Mouse (Mus musculus) liver, adult 2 months (tissue): ENCODE data around the gene Tmem45b. TPM values are rescaled to one million over a fixed set of nuclear protein-coding genes. Genes with fewer than 3 reads are reported as not detected.

ENCODE experiments used
- DNase-seq: peaks from one replicate; pipeline ENCODE4 v3.0.0-alpha.2; 2011; ENCODE audit warnings: low read depth, low spot score; ENCODE audit errors: extremely low read depth
- H3K27ac ChIP-seq: fragments of 200-500 bp; replicated peaks from 2 replicates; pipeline ENCODE4 v1.5.1; 2012; ENCODE audit warnings: low read depth, mild to moderate bottlenecking, control low read depth, inconsistent platforms, low read length; ENCODE audit not compliant: insufficient read depth
- H3K27me3 ChIP-seq: fragments of 200-500 bp; 2 replicates; pipeline ENCODE4 v1.6.1; 2012; ENCODE audit warnings: mild to moderate bottlenecking, moderate library complexity, low read length, inconsistent platforms; ENCODE audit not compliant: control insufficient read depth, insufficient read depth
- H3K36me3 ChIP-seq: fragments of 200-500 bp; 2 replicates; pipeline ENCODE4 v1.6.1; 2012; ENCODE audit warnings: low read length, inconsistent platforms; ENCODE audit not compliant: control insufficient read depth, insufficient read depth
- H3K4me1 ChIP-seq: fragments of 200-500 bp; 2 replicates; pipeline ENCODE4 v1.6.1; 2011; ENCODE audit warnings: low read length; ENCODE audit not compliant: control insufficient read depth, insufficient read depth
- H3K4me3 ChIP-seq: fragments of 200-500 bp; 2 replicates; pipeline ENCODE4 v1.5.1; 2011; ENCODE audit warnings: low read depth, mild to moderate bottlenecking, control low read depth, low read length, moderate library complexity; ENCODE audit not compliant: insufficient read depth
- H3K79me2 ChIP-seq: fragments of 200-500 bp; 2 replicates; pipeline ENCODE4 v1.6.1; 2012; ENCODE audit warnings: inconsistent platforms, mild to moderate bottlenecking, low read length, moderate library complexity; ENCODE audit not compliant: control insufficient read depth, insufficient read depth
- H3K9ac ChIP-seq: fragments of 200-500 bp; 2 replicates; pipeline ENCODE4 v1.6.1; 2012; ENCODE audit warnings: low read depth, mild to moderate bottlenecking, control low read depth, inconsistent platforms, low read length
- CTCF ChIP-seq: fragments of 200-500 bp; IDR thresholded peaks from 2 replicates; pipeline ENCODE4 v1.5.1; 2011; ENCODE audit warnings: low read depth, low read length, control low read depth
- POLR2A ChIP-seq: fragments of 200-500 bp; IDR thresholded peaks from 2 replicates; pipeline ENCODE4 v1.6.1; 2011; ENCODE audit warnings: low read length, control low read depth; ENCODE audit not compliant: insufficient read depth; ENCODE audit errors: extremely low read depth
- WGBS: fragments of 180-500 bp; shearing (Covaris S2); methylation state at CpG from one replicate; pipeline ENCODE4 v1.1.7; 2018; 5-methylcytosine and 5-hydroxymethylcytosine counted together
- polyA plus RNA-seq: library from polyadenylated mRNA; depleted of rRNA; stranded (reverse); fragments of >200 nt; gene quantifications from 2 replicates; pipeline ENCODE4 v1.2.3, GENCODE M21; 2012; rRNA removed
- total RNA-seq: library from RNA; depleted of rRNA; stranded (reverse); fragments of >200 nt; gene quantifications from 2 replicates; pipeline ENCODE4 v1.2.3, GENCODE M21; 2014; rRNA removed

Tmem45b gene
- total and polyA plus RNA-seq, 2 experiments = 0.37 to 0.55 TPM

DNA sequence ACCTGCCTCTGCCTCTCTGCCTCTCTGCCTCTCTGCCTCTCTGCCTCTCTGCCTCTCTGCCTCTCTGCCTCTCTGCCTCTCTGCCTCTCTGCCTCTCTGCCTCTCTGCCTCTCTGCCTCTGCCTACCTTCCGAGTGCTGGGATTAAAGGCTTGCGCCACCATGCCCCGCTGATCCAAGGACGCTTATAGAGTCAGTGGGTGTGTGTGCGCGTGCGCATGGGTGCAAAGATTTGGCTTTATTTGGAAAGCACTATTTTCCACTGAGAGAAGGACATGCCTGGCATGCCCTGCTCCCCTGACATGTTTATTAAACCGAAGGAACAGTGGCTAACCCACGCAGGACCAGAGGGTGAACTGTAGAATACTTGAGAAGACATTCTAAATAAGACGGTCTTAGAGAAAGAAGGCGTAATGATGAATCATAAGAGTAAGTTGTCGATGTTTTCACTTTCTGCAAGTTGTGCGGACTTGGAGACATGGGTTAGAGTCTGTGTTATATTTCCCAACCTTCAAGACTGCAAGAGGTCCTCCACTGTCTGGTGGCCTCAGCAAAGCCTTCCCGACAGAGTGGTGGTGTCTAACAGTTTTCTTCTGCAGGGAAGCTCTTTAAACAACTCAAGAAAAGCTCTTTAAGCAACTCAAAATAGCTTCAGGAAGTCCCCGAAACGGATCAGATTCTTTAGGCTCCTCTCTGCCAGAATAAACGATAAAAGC is 79.3 kb downstream of the Tmem45b start:
- no peak overlapping the region for H3K9ac ChIP-seq
- H3K36me3 ChIP-seq = peaks cover 2% of the 10 kb centered on the region
- H3K27me3 ChIP-seq = no peaks in the 10 kb centered on the region
- no peak for DNase-seq
- H3K79me2 ChIP-seq = peaks cover 9% of the 10 kb centered on the region
- no peak overlapping the region for H3K27ac ChIP-seq
- H3K4me3 ChIP-seq = no peak overlapping the region
- H3K4me1 ChIP-seq = peaks cover 9% of the 10 kb centered on the region
- TF ChIP-seq CTCF (no peak), POLR2A (no peak)
- WGBS = 82% methylated on average over 17 of the region's 17 CpGs

DNA sequence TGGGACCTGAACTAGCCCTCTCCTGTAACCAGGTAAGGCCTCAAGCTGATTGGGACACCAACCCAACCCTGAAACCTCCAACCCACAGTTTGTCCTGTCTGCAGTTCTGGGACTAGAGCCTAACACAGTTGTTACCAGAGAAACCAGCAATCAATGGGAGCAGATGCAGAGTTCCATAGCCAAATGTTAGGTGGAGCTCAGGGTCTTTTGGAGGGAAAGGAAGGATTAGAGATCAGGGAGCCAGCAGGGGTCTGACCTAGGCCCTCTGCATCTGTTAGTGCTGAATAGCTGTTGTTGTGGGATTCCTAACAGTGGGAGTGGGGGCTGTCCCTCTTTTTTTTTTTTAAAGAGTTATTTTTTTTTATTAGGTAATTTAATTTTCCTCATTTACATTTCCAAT is 87.6 kb downstream of the Tmem45b start:
- peaks cover 2% of the 10 kb centered on the region for H3K36me3 ChIP-seq
- TF ChIP-seq CTCF (no peak), POLR2A (no peak)
- H3K79me2 ChIP-seq = no peaks in the 10 kb centered on the region
- no peak for DNase-seq
- no peaks in the 10 kb centered on the region for H3K27me3 ChIP-seq
- no peak overlapping the region for H3K9ac ChIP-seq
- no peak overlapping the region for H3K27ac ChIP-seq
- no peak overlapping the region for H3K4me3 ChIP-seq
- no peaks in the 10 kb centered on the region for H3K4me1 ChIP-seq

Other genes starting within 250 kb of the Tmem45b start
- 2.7 and 3.6 TPM in 2 replicates for gene Prdm10, start 183.9 kb downstream of the Tmem45b start, total RNA-seq
- 4.5 and 4.8 TPM in 2 replicates for gene Prdm10, start 183.9 kb downstream of the Tmem45b start, polyA plus RNA-seq
- 6.6 and 8.6 TPM in 2 replicates for gene Nfrkb, start 78.3 kb downstream of the Tmem45b start, total RNA-seq
- 5.6 and 8.2 TPM in 2 replicates for gene Nfrkb, start 78.3 kb downstream of the Tmem45b start, polyA plus RNA-seq